Mouse (Mus musculus) ES-E14 (cell line): Measurements from ENCODE around the gene Fuz.

Experiments
- CHD2 ChIP-seq: IDR thresholded peaks from 2 replicates; pipeline ENCODE4 v1.6.1; 2014; ENCODE audit warnings: mild to moderate bottlenecking, low read depth, low read length, inconsistent platforms
- HCFC1 ChIP-seq: IDR thresholded peaks from 2 replicates; pipeline ENCODE4 v1.6.1; 2012; ENCODE audit warnings: low read length, inconsistent platforms, borderline replicate concordance; ENCODE audit not compliant: insufficient read depth
- MAFK ChIP-seq: IDR thresholded peaks from 2 replicates; pipeline ENCODE4 v1.6.1; 2014; ENCODE audit warnings: mild to moderate bottlenecking, low read depth, low read length, inconsistent platforms; ENCODE audit not compliant: insufficient read depth
- ZC3H11A ChIP-seq: IDR thresholded peaks from 2 replicates; pipeline ENCODE4 v1.6.1; 2012; ENCODE audit warnings: low read depth, mild to moderate bottlenecking, inconsistent platforms, low read length, borderline replicate concordance
- ZNF384 ChIP-seq: IDR thresholded peaks from 2 replicates; pipeline ENCODE4 v1.6.1; 2012; ENCODE audit warnings: low read depth, low read length, inconsistent platforms

- TF ChIP-seq ZC3H11A (no peak), CHD2 (no peak), MAFK (no peak), HCFC1 (no peak), ZNF384 (no peak)
Observed at GRCm38 (mm10) chr7:44863982-44864494, 31.8 kb upstream of the Fuz start.
